Mouse (Mus musculus): ENCODE measurements around the gene Alg6.

Alg6 gene

GRCm38 (mm10) chr4:99714904-99715782 is at the start of gene Alg6:
TSS of gene Alg6 (plus strand) at chr4:99715664.
- in situ Hi-C loops (cut with MboI) = no loop called here

- in situ Hi-C loops (cut with MboI) = no loop called here
Observed at GRCm38 (mm10) chr4:99670203-99670851, 45.1 kb upstream of the Alg6 start.

GRCm38 (mm10) chr4:99675191-99675590 is 40.3 kb upstream of the Alg6 start:
- in situ Hi-C loops (cut with MboI) = no loop called here

- in situ Hi-C loops (cut with MboI) = no loop called here
Observed at GRCm38 (mm10) chr4:99683941-99684340, 31.5 kb upstream of the Alg6 start.

GRCm38 (mm10) chr4:99686308-99686707 is 29.2 kb upstream of the Alg6 start:
- in situ Hi-C loops (cut with MboI) = no loop called here

- in situ Hi-C loops (cut with MboI) = no loop called here
Observed at GRCm38 (mm10) chr4:99712583-99713183, 2.8 kb upstream of the Alg6 start.

- in situ Hi-C loops (cut with MboI) = no loop called here
Observed at GRCm38 (mm10) chr4:99713971-99714370, 1.5 kb upstream of the Alg6 start.

GRCm38 (mm10) chr4:99715783-99716416 is 436 bp downstream of the Alg6 start:
- in situ Hi-C loops (cut with MboI) = no loop called here

- in situ Hi-C loops (cut with MboI) = no loop called here
Observed at GRCm38 (mm10) chr4:99717905-99718304, 2.4 kb downstream of the Alg6 start.

- in situ Hi-C loops (cut with MboI) = no loop called here
Observed at GRCm38 (mm10) chr4:99724331-99724730, 8.9 kb downstream of the Alg6 start.

GRCm38 (mm10) chr4:99725914-99726451 is 10.5 kb downstream of the Alg6 start:
- in situ Hi-C loops (cut with MboI) = no loop called here

- in situ Hi-C loops (cut with MboI) = no loop called here
Observed at GRCm38 (mm10) chr4:99739836-99740235, 24.4 kb downstream of the Alg6 start.

- in situ Hi-C loops (cut with MboI) = no loop called here
Observed at GRCm38 (mm10) chr4:99752426-99752825, 37.0 kb downstream of the Alg6 start.

- in situ Hi-C loops (cut with MboI) = no loop called here
Observed at GRCm38 (mm10) chr4:99766303-99766702, 50.8 kb downstream of the Alg6 start.

GRCm38 (mm10) chr4:99766753-99767152 is 51.3 kb downstream of the Alg6 start:
- in situ Hi-C loops (cut with MboI) = no loop called here

GRCm38 (mm10) chr4:99770555-99770954 is 55.1 kb downstream of the Alg6 start:
- in situ Hi-C loops (cut with MboI) = no loop called here

- in situ Hi-C loops (cut with MboI) = no loop called here
Observed at GRCm38 (mm10) chr4:99773041-99773440, 57.6 kb downstream of the Alg6 start.

- in situ Hi-C loops (cut with MboI) = no loop called here
Observed at GRCm38 (mm10) chr4:99792365-99792764, 76.9 kb downstream of the Alg6 start.
